Mouse (Mus musculus) liver, embryonic 14.5 days (tissue): ENCODE measurements around the gene Atrnl1. TPM values are rescaled to one million over a fixed set of nuclear protein-coding genes. Genes with fewer than 3 reads are reported as not detected.

Experiments
- ATAC-seq: fragments of 200-750 bp; cut with Nextera tagmentation; 2 replicates; pipeline ENCODE4 v1.8.0; 2017; ENCODE audit warnings: moderate number of reproducible peaks, mild to moderate bottlenecking, moderate library complexity; ENCODE audit not compliant: insufficient read depth
- DNase-seq, 3 experiments: peaks; one replicate each; pipeline ENCODE4 v3.0.0-alpha.2; 2012 to 2013; ENCODE audit warnings: low read depth in 3 of 3, low spot score in 3 of 3
- H3K27ac ChIP-seq: fragments of 300-500 bp; sonication (generic); 2 replicates; pipeline ENCODE4 v1.5.1; 2014; ENCODE audit warnings: moderate library complexity, mild to moderate bottlenecking, control low read depth, inconsistent platforms
- H3K27me3 ChIP-seq: fragments of 300-500 bp; sonication (generic); 2 replicates; pipeline ENCODE4 v1.6.1; 2014; ENCODE audit warnings: mild to moderate bottlenecking, low read length, moderate library complexity; ENCODE audit not compliant: control insufficient read depth, insufficient read depth
- H3K36me3 ChIP-seq: fragments of 300-500 bp; sonication (generic); replicated peaks from 2 replicates; pipeline ENCODE4 v1.6.1; 2014; ENCODE audit warnings: low read depth; ENCODE audit not compliant: control insufficient read depth, insufficient read depth
- H3K4me1 ChIP-seq, 2 experiments: fragments of 200-500 bp in 1 of 2; fragments of 300-500 bp in 1 of 2; sonication (generic) in 1 of 2; replicated peaks; 2 replicates each; pipeline ENCODE4 v1.6.1; 2012 to 2014; ENCODE audit warnings: antibody characterized with exemption in 1 of 2, inconsistent platforms in 1 of 2, low read length in 1 of 2; ENCODE audit not compliant: control insufficient read depth in 2 of 2, insufficient read depth in 2 of 2
- H3K4me2 ChIP-seq: fragments of 300-500 bp; sonication (generic); 2 replicates; pipeline ENCODE4 v1.6.1; 2014; ENCODE audit warnings: low read depth, mild to moderate bottlenecking, control low read depth, moderate library complexity
- H3K4me3 ChIP-seq, 2 experiments: fragments of 200-500 bp in 1 of 2; fragments of 300-500 bp in 1 of 2; sonication (generic) in 1 of 2; 2 replicates each; pipeline ENCODE4 v1.5.1; 2012 to 2014; ENCODE audit warnings: low read depth in 2 of 2, low read length in 2 of 2, mild to moderate bottlenecking in 2 of 2, control low read depth in 1 of 2, inconsistent platforms in 1 of 2, moderate library complexity in 1 of 2; ENCODE audit not compliant: insufficient read depth in 1 of 2
- H3K9ac ChIP-seq: fragments of 300-500 bp; sonication (generic); replicated peaks from 2 replicates; pipeline ENCODE4 v1.6.1; 2014; ENCODE audit warnings: mild to moderate bottlenecking, control low read depth, moderate library complexity
- H3K9me3 ChIP-seq: fragments of 300-500 bp; sonication (generic); 2 replicates; pipeline ENCODE4 v1.6.1; 2016; ENCODE audit warnings: low read length, mixed read lengths; ENCODE audit not compliant: control insufficient read depth
- CTCF ChIP-seq: IDR thresholded peaks from 2 replicates; pipeline ENCODE4 v1.5.1; 2016; ENCODE audit warnings: antibody characterized with exemption, low read depth, control low read depth
- EP300 ChIP-seq: IDR thresholded peaks from 2 replicates; pipeline ENCODE4 v1.6.1; 2016; ENCODE audit warnings: antibody characterized with exemption, low read depth
- WGBS: fragments of 180-500 bp; shearing (Covaris S2); extraction: QIAGEN DNeasy Blood & Tissue Kit; methylation state at CpG from one replicate; pipeline ENCODE4 v1.1.7; 2014; ENCODE audit not compliant: insufficient replicate concordance; 5-methylcytosine and 5-hydroxymethylcytosine counted together
- polyA plus RNA-seq, 2 experiments: library from polyadenylated mRNA; depleted of rRNA in 1 of 2; stranded (reverse) in 1 of 2; unstranded in 1 of 2; fragments of >200 nt; fragmentation: Nextera tagmentation in 1 of 2; extraction: Ambion mirVana in 1 of 2; gene quantifications; 2 replicates each; pipeline versions ENCODE4 v1.2.1 to v1.2.3; 2012 to 2014

The Atrnl1 gene
- polyA plus RNA-seq, 2 experiments: 0.46 to 1.3 TPM

DNA sequence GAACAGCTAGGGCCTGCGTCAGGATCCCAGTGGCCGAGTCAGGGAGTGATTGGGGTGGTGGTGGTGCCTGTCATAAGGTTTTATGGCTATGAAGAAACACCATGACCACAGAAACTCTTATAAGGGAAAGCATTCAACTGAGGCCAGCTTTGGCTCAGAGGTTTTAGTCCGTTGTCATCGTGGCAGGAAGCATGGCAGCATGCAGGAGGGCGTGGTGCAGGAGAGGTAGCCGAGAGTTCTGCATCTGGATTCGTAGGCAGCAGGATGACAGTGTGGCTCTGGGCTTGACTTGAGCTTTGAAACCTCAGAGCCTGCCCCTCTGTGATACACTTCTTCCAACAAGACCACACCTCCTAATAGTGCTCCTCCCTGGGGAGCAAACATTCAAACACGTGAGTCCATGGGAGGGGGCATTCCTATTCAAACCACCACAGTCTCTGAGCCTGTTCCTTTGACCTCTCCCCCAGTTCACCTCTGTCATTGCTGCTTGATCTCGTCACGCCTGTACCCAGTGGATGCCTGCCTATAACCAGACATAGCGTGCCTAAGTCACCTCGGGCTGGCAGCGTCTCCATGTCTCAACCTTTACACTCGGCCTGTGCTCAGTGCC, 412.5 kb downstream of the Atrnl1 start:
- Histone ChIP-seq H3K4me1 (0 out of 4 replicates have a peak, but pooled peaks cover 0 to 2% of the 10 kb centered on the region in 2 experiments), H3K9me3 (no peaks in the 10 kb centered on the region), H3K4me3 (no peak overlapping the region), H3K9ac (no peak overlapping the region), H3K27me3 (no peaks in the 10 kb centered on the region), H3K36me3 (no peaks in the 10 kb centered on the region), H3K4me2 (no peak overlapping the region), H3K27ac (no peak overlapping the region)
- DNase-seq (no peak), ATAC-seq (no peak)
- 64% methylated on average over 14 of the region's 14 CpGs for WGBS
- TF ChIP-seq CTCF (no peak), EP300 (no peak)

- Histone ChIP-seq H3K27me3 (no peaks in the 10 kb centered on the region), H3K27ac (no peak overlapping the region), H3K4me1 (0 out of 4 replicates have a peak, but pooled peaks cover 0 to 2% of the 10 kb centered on the region in 2 experiments), H3K9ac (no peak overlapping the region), H3K36me3 (no peaks in the 10 kb centered on the region), H3K4me2 (no peak overlapping the region), H3K9me3 (no peaks in the 10 kb centered on the region), H3K4me3 (no peak overlapping the region)
- 66% methylated on average over 2 of the region's 2 CpGs for WGBS
- ATAC-seq (no peak), DNase-seq (no peak)
- TF ChIP-seq CTCF (no peak), EP300 (no peak)
Measured at GRCm38 (mm10) chr19:58025053-58025452, 414.2 kb downstream of the Atrnl1 start.

DNA sequence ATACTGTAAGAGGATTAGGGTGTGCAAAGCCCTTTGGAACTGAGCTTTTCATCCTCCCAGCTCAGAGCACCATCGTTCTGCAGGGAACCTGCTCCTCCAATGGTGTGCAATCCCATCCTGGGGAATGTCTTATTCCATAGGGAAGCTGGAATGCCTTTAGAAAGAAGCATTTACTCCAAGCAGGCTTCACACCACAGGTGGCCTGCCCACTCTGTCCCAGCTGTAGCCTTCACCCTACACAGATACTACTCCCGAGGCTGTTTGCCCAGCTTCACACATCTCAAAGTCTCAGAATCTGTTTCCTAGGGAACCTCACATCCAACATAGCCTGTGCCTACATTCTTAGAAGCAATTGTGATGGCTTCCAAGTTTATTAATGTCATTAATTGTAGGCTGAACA, 418.8 kb downstream of the Atrnl1 start:
- TF ChIP-seq CTCF (no peak), EP300 (no peak)
- Histone ChIP-seq H3K27ac (no peak overlapping the region), H3K27me3 (no peaks in the 10 kb centered on the region), H3K9me3 (no peaks in the 10 kb centered on the region), H3K36me3 (no peaks in the 10 kb centered on the region), H3K4me2 (no peak overlapping the region), H3K4me3 (no peak overlapping the region), H3K4me1 (no peaks in the 10 kb centered on the region), H3K9ac (no peak overlapping the region)
- WGBS: 63% methylated on average over 2 of the region's 2 CpGs
- DNase-seq (no peak), ATAC-seq (no peak)

DNA sequence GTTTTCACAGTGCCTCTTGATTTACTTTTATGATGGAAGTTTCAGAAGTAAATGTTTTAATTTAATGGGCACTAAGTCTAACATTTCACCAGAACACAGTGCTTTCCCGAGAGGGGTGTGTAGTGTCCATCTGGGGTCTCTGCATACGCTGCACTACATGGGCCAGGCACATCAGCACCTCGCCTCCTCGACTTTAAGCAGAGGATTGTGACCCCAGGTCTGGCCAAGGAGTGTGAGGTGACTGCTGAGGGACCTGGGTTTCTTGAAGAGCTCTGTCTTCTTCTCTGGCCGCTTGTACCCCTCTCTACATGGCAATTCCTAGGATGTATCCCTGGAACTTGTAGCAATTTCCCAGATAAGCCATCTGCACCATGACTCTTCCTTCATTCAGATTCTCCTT, 422.4 kb downstream of the Atrnl1 start:
- TF ChIP-seq CTCF (no peak), EP300 (no peak)
- no peaks in the 10 kb centered on the region for H3K4me1 ChIP-seq
- H3K4me3 ChIP-seq: no peak overlapping the region
- WGBS: 66% methylated on average over 5 of the region's 5 CpGs
- H3K9me3 ChIP-seq: no peaks in the 10 kb centered on the region
- no peak for DNase-seq
- no peak overlapping the region for H3K9ac ChIP-seq
- no peaks in the 10 kb centered on the region for H3K36me3 ChIP-seq
- no peak overlapping the region for H3K4me2 ChIP-seq
- no peak for ATAC-seq
- no peaks in the 10 kb centered on the region for H3K27me3 ChIP-seq
- no peak overlapping the region for H3K27ac ChIP-seq

GRCm38 (mm10) chr19:58036166-58036565, 425.3 kb downstream of the Atrnl1 start:
- DNase-seq (no peak), ATAC-seq (no peak)
- H3K36me3 ChIP-seq: no peaks in the 10 kb centered on the region
- no peak overlapping the region for H3K4me2 ChIP-seq
- no peaks in the 10 kb centered on the region for H3K4me1 ChIP-seq
- H3K4me3 ChIP-seq: no peak overlapping the region
- no peak for TF ChIP-seq CTCF
- TF ChIP-seq EP300: no peak
- no peaks in the 10 kb centered on the region for H3K27me3 ChIP-seq
- no peaks in the 10 kb centered on the region for H3K9me3 ChIP-seq
- 58% methylated on average over 3 of the region's 3 CpGs for WGBS
- no peak overlapping the region for H3K9ac ChIP-seq
- no peak overlapping the region for H3K27ac ChIP-seq
